Mouse (Mus musculus): Measurements from ENCODE around the gene Coro1a. TPM values are rescaled to one million over a fixed set of nuclear protein-coding genes. Genes with fewer than 3 reads are reported as not detected.

Coro1a gene
- total and polyA plus RNA-seq, 3 experiments = 203 to 349 (median 312) TPM

- dilution Hi-C loops (cut with MboI; ENCODE audit: extremely low pct_ligation_motif_present, extremely low pct_unique_long_range_greater_than_20kb, low sequenced_read_pairs) = no loop called here
- in situ Hi-C loops (cut with MboI; ENCODE audit: low pct_ligation_motif_present, low pct_unique_long_range_greater_than_20kb, low sequenced_read_pairs) = no loop called here
- H3K27me3 ChIP-seq (replicated peaks) = no peaks in the 10 kb centered on the region
- no peak for TF ChIP-seq RAD21 (IDR thresholded peaks at IDR 0.05; ENCODE audit: low read depth, low read length)
- no peak overlapping the region for H3K4me2 ChIP-seq (ENCODE audit: insufficient read depth, low read depth, poor library complexity, severe bottlenecking)
- DNase-seq (ENCODE audit: extremely low read depth) = no peak
- no peaks in the 10 kb centered on the region for H3K9me3 ChIP-seq (replicated peaks; ENCODE audit: low read length)
- H3K36me3 ChIP-seq (replicated peaks in 1 of 2; ENCODE audit: control insufficient read depth in 1 of 2, insufficient read depth in 1 of 2, low read length in 1 of 2) = peaks cover 68 to 92% of the 10 kb centered on the region in 2 experiments
- no peak overlapping the region for H3K27ac ChIP-seq (ENCODE audit: insufficient read depth, low read depth)
- no peak overlapping the region for H3K4me3 ChIP-seq (replicated peaks in 1 of 3; ENCODE audit: low read depth in 2 of 3, low read length in 2 of 3, poor library complexity in 1 of 3)
- H3K9ac ChIP-seq (ENCODE audit: insufficient read depth, low read depth) = no peak overlapping the region
- H3K4me1 ChIP-seq (ENCODE audit: control insufficient read depth in 1 of 2, insufficient read depth in 2 of 2) = peaks cover 0 to 15% of the 10 kb centered on the region in 2 experiments; a peak in 2 of 4 replicates
- no peaks in the 10 kb centered on the region for H3K79me2 ChIP-seq (replicated peaks; ENCODE audit: control insufficient read depth, extremely low read depth, insufficient read depth, poor library complexity, severe bottlenecking)
These were observed 40.0 kb downstream of the Coro1a start for GRCm38 (mm10) chr7:126667495-126668090.

- H3K36me3 ChIP-seq (replicated peaks in 1 of 2; ENCODE audit: control insufficient read depth in 1 of 2, insufficient read depth in 1 of 2, low read length in 1 of 2) = peaks cover 52 to 84% of the 10 kb centered on the region in 2 experiments
- H3K79me2 ChIP-seq (replicated peaks; ENCODE audit: control insufficient read depth, extremely low read depth, insufficient read depth, poor library complexity, severe bottlenecking) = no peaks in the 10 kb centered on the region
- dilution Hi-C loops (cut with MboI; ENCODE audit: extremely low pct_ligation_motif_present, extremely low pct_unique_long_range_greater_than_20kb, low sequenced_read_pairs) = no loop called here
- in situ Hi-C loops (cut with MboI; ENCODE audit: low pct_ligation_motif_present, low pct_unique_long_range_greater_than_20kb, low sequenced_read_pairs) = no loop called here
- H3K9ac ChIP-seq (ENCODE audit: insufficient read depth, low read depth) = no peak overlapping the region
- H3K27ac ChIP-seq (ENCODE audit: insufficient read depth, low read depth) = no peak overlapping the region
- H3K4me3 ChIP-seq (replicated peaks in 1 of 3; ENCODE audit: low read depth in 2 of 3, low read length in 2 of 3, poor library complexity in 1 of 3) = no peak overlapping the region
- no peak overlapping the region for H3K4me2 ChIP-seq (ENCODE audit: insufficient read depth, low read depth, poor library complexity, severe bottlenecking)
- TF ChIP-seq KAT2A (IDR thresholded peaks at IDR 0.05; ENCODE audit: insufficient replicate concordance, low read length) (no peak), MYC (IDR thresholded peaks at IDR 0.05; ENCODE audit: low read depth, low read length) (no peak), UBTF (IDR thresholded peaks at IDR 0.05; ENCODE audit: low read depth, low read length) (no peak), ETS1 (conservative IDR thresholded peaks at IDR 0.05; ENCODE audit: low read depth, low read length) (no peak)
- DNase-seq (ENCODE audit: extremely low read depth) = no peak
- no peaks in the 10 kb centered on the region for H3K9me3 ChIP-seq (replicated peaks; ENCODE audit: low read length)
- no peaks in the 10 kb centered on the region for H3K27me3 ChIP-seq (replicated peaks)
- H3K4me1 ChIP-seq (ENCODE audit: control insufficient read depth in 1 of 2, insufficient read depth in 2 of 2) = peaks cover 0 to 15% of the 10 kb centered on the region in 2 experiments; a peak in 2 of 4 replicates
These were observed 42.3 kb downstream of the Coro1a start for GRCm38 (mm10) chr7:126665269-126665668.

GRCm38 (mm10) chr7:126663646-126664045 lies 43.9 kb downstream of the Coro1a start:
- H3K4me3 ChIP-seq (replicated peaks in 1 of 3; ENCODE audit: low read depth in 2 of 3, low read length in 2 of 3, poor library complexity in 1 of 3) = no peak overlapping the region
- DNase-seq (ENCODE audit: extremely low read depth) = no peak
- dilution Hi-C loops (cut with MboI; ENCODE audit: extremely low pct_ligation_motif_present, extremely low pct_unique_long_range_greater_than_20kb, low sequenced_read_pairs) = no loop called here
- in situ Hi-C loops (cut with MboI; ENCODE audit: low pct_ligation_motif_present, low pct_unique_long_range_greater_than_20kb, low sequenced_read_pairs) = no loop called here
- H3K9me3 ChIP-seq (replicated peaks; ENCODE audit: low read length) = no peaks in the 10 kb centered on the region
- H3K4me2 ChIP-seq (ENCODE audit: insufficient read depth, low read depth, poor library complexity, severe bottlenecking) = no peak overlapping the region
- peaks cover 45 to 72% of the 10 kb centered on the region in 2 experiments for H3K36me3 ChIP-seq (replicated peaks in 1 of 2; ENCODE audit: control insufficient read depth in 1 of 2, insufficient read depth in 1 of 2, low read length in 1 of 2)
- H3K4me1 ChIP-seq (ENCODE audit: control insufficient read depth in 1 of 2, insufficient read depth in 2 of 2) = peaks cover 0 to 15% of the 10 kb centered on the region in 2 experiments; a peak in 2 of 4 replicates
- H3K27ac ChIP-seq (ENCODE audit: insufficient read depth, low read depth) = no peak overlapping the region
- no peaks in the 10 kb centered on the region for H3K27me3 ChIP-seq (replicated peaks)
- no peaks in the 10 kb centered on the region for H3K79me2 ChIP-seq (replicated peaks; ENCODE audit: control insufficient read depth, extremely low read depth, insufficient read depth, poor library complexity, severe bottlenecking)
- TF ChIP-seq IRF4 (IDR thresholded peaks at IDR 0.05; ENCODE audit: low read depth, low read length) (no peak), MYC (IDR thresholded peaks at IDR 0.05; ENCODE audit: low read depth, low read length) (no peak)
- no peak overlapping the region for H3K9ac ChIP-seq (ENCODE audit: insufficient read depth, low read depth)
